Mouse (Mus musculus): ENCODE results near the gene Id2.

DNA sequence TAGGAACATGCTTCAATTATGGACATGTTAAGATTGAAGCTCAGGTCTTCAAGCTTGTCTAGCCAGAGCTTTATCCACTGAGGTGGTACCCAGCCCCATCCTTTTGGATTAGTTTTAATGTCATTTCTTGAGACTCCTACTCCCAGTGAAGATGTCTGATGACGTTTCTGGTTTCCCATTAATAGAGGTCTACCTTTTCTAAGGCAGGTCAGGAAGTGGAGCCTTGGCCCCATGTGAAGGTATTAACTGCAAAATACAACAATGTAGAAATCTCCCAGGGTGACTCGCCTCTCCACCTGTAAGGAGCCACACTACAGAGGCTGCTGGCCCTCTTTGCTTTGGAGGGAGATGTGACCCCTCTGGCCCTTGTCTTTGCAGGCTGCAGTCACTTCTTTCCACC is 19.2 kb upstream of the Id2 start:
- TF ChIP-seq CTCF (IDR thresholded peaks at IDR 0.05; ENCODE audit: low read depth, low read length): no peak
- TF ChIP-seq POLR2A (IDR thresholded peaks at IDR 0.05; ENCODE audit: borderline replicate concordance, low read depth, low read length): no peak
